Mouse (Mus musculus) heart, embryonic 13.5 days (tissue): ENCODE measurements around the gene 6430548M08Rik. TPM values are rescaled to one million over a fixed set of nuclear protein-coding genes. Genes with fewer than 3 reads are reported as not detected.

ENCODE experiments used
- ATAC-seq: fragments of 200-750 bp; cut with Nextera tagmentation; 2 replicates; pipeline ENCODE4 v1.8.0; 2017; ENCODE audit warnings: moderate TSS enrichment; ENCODE audit not compliant: insufficient number of reproducible peaks, low FRiP score, low TSS enrichment; ENCODE audit errors: extremely low read depth
- H3K27ac ChIP-seq: fragments of 300-500 bp; sonication (generic); replicated peaks from 2 replicates; pipeline ENCODE4 v1.5.1; 2015; ENCODE audit warnings: moderate library complexity, mild to moderate bottlenecking, inconsistent platforms
- H3K27me3 ChIP-seq: fragments of 300-500 bp; sonication (generic); replicated peaks from 2 replicates; pipeline ENCODE4 v1.6.1; 2015; ENCODE audit warnings: mild to moderate bottlenecking, inconsistent platforms
- H3K36me3 ChIP-seq: fragments of 300-500 bp; sonication (generic); 2 replicates; pipeline ENCODE4 v1.6.1; 2015; ENCODE audit warnings: mild to moderate bottlenecking, inconsistent platforms
- H3K4me1 ChIP-seq: fragments of 300-500 bp; sonication (generic); 2 replicates; pipeline ENCODE4 v1.6.1; 2015; ENCODE audit warnings: inconsistent platforms
- H3K4me2 ChIP-seq: fragments of 300-500 bp; sonication (generic); 2 replicates; pipeline ENCODE4 v1.6.1; 2015; ENCODE audit warnings: inconsistent platforms, mild to moderate bottlenecking, moderate library complexity
- H3K4me3 ChIP-seq: fragments of 300-500 bp; sonication (generic); 2 replicates; pipeline ENCODE4 v1.5.1; 2015; ENCODE audit warnings: moderate library complexity, mild to moderate bottlenecking, inconsistent platforms
- H3K9ac ChIP-seq: fragments of 300-500 bp; sonication (generic); 2 replicates; pipeline ENCODE4 v1.6.1; 2015; ENCODE audit warnings: inconsistent platforms, mild to moderate bottlenecking, moderate library complexity
- H3K9me3 ChIP-seq: fragments of 300-500 bp; sonication (generic); 2 replicates; pipeline ENCODE4 v1.6.1; 2016; ENCODE audit warnings: inconsistent platforms
- WGBS: fragments of 180-500 bp; shearing (Covaris S2); methylation state at CpG from one replicate; pipeline ENCODE4 v1.1.7; 2015; ENCODE audit warnings: mixed read lengths; 5-methylcytosine and 5-hydroxymethylcytosine counted together
- polyA plus RNA-seq: library from polyadenylated mRNA; unstranded; fragments of >200 nt; fragmentation: Nextera tagmentation; extraction: Ambion mirVana; gene quantifications from 2 replicates; pipeline ENCODE4 v1.2.1, GENCODE M21; 2015

Gene 6430548M08Rik
- polyA plus RNA-seq, 1 experiment from 2014 or later, result 10.6 TPM

GRCm38 (mm10) chr8:120202546-120202945 is 88.6 kb downstream of the 6430548M08Rik start:
- H3K36me3 ChIP-seq, result no peaks in the 10 kb centered on the region
- no peak; the same call in 1 of the 2 replicates for ATAC-seq
- H3K9ac ChIP-seq, result no peak overlapping the region
- no peak overlapping the region for H3K4me3 ChIP-seq
- H3K27me3 ChIP-seq, result peaks cover 5% of the 10 kb centered on the region; the same call in 1 of the 2 replicates
- 23% methylated on average over 3 of the region's 3 CpGs for WGBS
- H3K4me2 ChIP-seq, result no peak overlapping the region
- H3K4me1 ChIP-seq, result peaks cover 22% of the 10 kb centered on the region
- H3K27ac ChIP-seq, result no peak overlapping the region
- H3K9me3 ChIP-seq, result peaks cover 6% of the 10 kb centered on the region

- no peak overlapping the region for H3K27ac ChIP-seq
- 61% methylated on average over 7 of the region's 7 CpGs for WGBS
Measured at GRCm38 (mm10) chr8:120204736-120205360, 90.9 kb downstream of the 6430548M08Rik start.

GRCm38 (mm10) chr8:120205916-120206315 is 92.0 kb downstream of the 6430548M08Rik start:
- Histone ChIP-seq H3K4me1 (peaks cover 32% of the 10 kb centered on the region), H3K27ac (no peak overlapping the region), H3K36me3 (no peaks in the 10 kb centered on the region), H3K27me3 (peaks cover 8% of the 10 kb centered on the region; the same call in 1 of the 2 replicates), H3K9ac (no peak overlapping the region), H3K4me3 (no peak overlapping the region), H3K9me3 (no peaks in the 10 kb centered on the region), H3K4me2 (no peak overlapping the region)
- 77% methylated on average over 9 of the region's 9 CpGs for WGBS
- ATAC-seq, result no peak

More at GRCm38 (mm10) chr8:120204736-120205360, 90.9 kb downstream of the 6430548M08Rik start:
- H3K4me2 ChIP-seq, result no peak overlapping the region
- no peak for ATAC-seq
- peaks cover 8% of the 10 kb centered on the region; the same call in 1 of the 2 replicates for H3K27me3 ChIP-seq
- no peak overlapping the region for H3K4me3 ChIP-seq
- H3K36me3 ChIP-seq, result no peaks in the 10 kb centered on the region
- no peak overlapping the region for H3K9ac ChIP-seq
- H3K4me1 ChIP-seq, result peaks cover 22% of the 10 kb centered on the region
- H3K9me3 ChIP-seq, result peaks cover 3% of the 10 kb centered on the region

- peaks cover 8% of the 10 kb centered on the region; the same call in 1 of the 2 replicates for H3K27me3 ChIP-seq
- no peak overlapping the region for H3K4me3 ChIP-seq
- H3K4me1 ChIP-seq, result peaks cover 37% of the 10 kb centered on the region
- WGBS, result 85% methylated on average over 8 of the region's 8 CpGs
- H3K4me2 ChIP-seq, result no peak overlapping the region
- no peaks in the 10 kb centered on the region for H3K36me3 ChIP-seq
- H3K27ac ChIP-seq, result no peak overlapping the region
- no peak for ATAC-seq
- no peak overlapping the region for H3K9ac ChIP-seq
- no peaks in the 10 kb centered on the region for H3K9me3 ChIP-seq
Measured at GRCm38 (mm10) chr8:120207364-120207763, 93.4 kb downstream of the 6430548M08Rik start.

- Histone ChIP-seq H3K36me3 (no peaks in the 10 kb centered on the region), H3K9me3 (no peaks in the 10 kb centered on the region), H3K4me3 (no peak overlapping the region), H3K27ac (no peak overlapping the region), H3K9ac (no peak overlapping the region), H3K4me2 (no peak overlapping the region), H3K4me1 (peaks cover 30% of the 10 kb centered on the region), H3K27me3 (peaks cover 8% of the 10 kb centered on the region; the same call in 1 of the 2 replicates)
- WGBS, result 67% methylated on average over 11 of the region's 11 CpGs
- ATAC-seq, result no peak
Measured at GRCm38 (mm10) chr8:120208113-120208512, 94.2 kb downstream of the 6430548M08Rik start.

GRCm38 (mm10) chr8:120211345-120211744 is 97.4 kb downstream of the 6430548M08Rik start:
- Histone ChIP-seq H3K4me3 (no peak overlapping the region), H3K36me3 (no peaks in the 10 kb centered on the region), H3K9ac (0 out of 2 replicates have a peak overlapping the region, but pooled peaks have one; percentile 11), H3K27ac (no peak overlapping the region), H3K4me1 (peaks cover 44% of the 10 kb centered on the region), H3K4me2 (no peak overlapping the region), H3K9me3 (no peaks in the 10 kb centered on the region), H3K27me3 (0 out of 2 replicates have a peak, but pooled peaks cover 3% of the 10 kb centered on the region)
- no peak for ATAC-seq
- WGBS, result 10% methylated on average over 3 of the region's 4 CpGs

GRCm38 (mm10) chr8:120212596-120212995 is 98.6 kb downstream of the 6430548M08Rik start:
- Histone ChIP-seq H3K9me3 (no peaks in the 10 kb centered on the region), H3K4me1 (peaks cover 57% of the 10 kb centered on the region), H3K27ac (no peak overlapping the region), H3K4me2 (no peak overlapping the region), H3K27me3 (0 out of 2 replicates have a peak, but pooled peaks cover 3% of the 10 kb centered on the region), H3K36me3 (no peaks in the 10 kb centered on the region), H3K9ac (no peak overlapping the region), H3K4me3 (no peak overlapping the region)
- ATAC-seq, result no peak
- 90% methylated on average over 7 of the region's 7 CpGs for WGBS

GRCm38 (mm10) chr8:120213229-120213628 is 99.3 kb downstream of the 6430548M08Rik start:
- Histone ChIP-seq H3K9me3 (no peaks in the 10 kb centered on the region), H3K27me3 (no peaks in the 10 kb centered on the region), H3K4me3 (no peak overlapping the region), H3K9ac (no peak overlapping the region), H3K4me2 (no peak overlapping the region), H3K4me1 (peaks cover 61% of the 10 kb centered on the region), H3K36me3 (no peaks in the 10 kb centered on the region), H3K27ac (no peak overlapping the region)
- ATAC-seq, result no peak
- 89% methylated on average over 3 of the region's 3 CpGs for WGBS

- Histone ChIP-seq H3K9me3 (no peaks in the 10 kb centered on the region), H3K27ac (0 out of 2 replicates have a peak overlapping the region, but pooled peaks have one; percentile 20), H3K27me3 (no peaks in the 10 kb centered on the region), H3K9ac (no peak overlapping the region), H3K4me1 (peaks cover 61% of the 10 kb centered on the region), H3K4me3 (no peak overlapping the region), H3K4me2 (no peak overlapping the region), H3K36me3 (no peaks in the 10 kb centered on the region)
- 51% methylated on average over 5 of the region's 5 CpGs for WGBS
- no peak for ATAC-seq
Measured at GRCm38 (mm10) chr8:120213939-120214338, 100.0 kb downstream of the 6430548M08Rik start.

Other genes starting within 250 kb of the 6430548M08Rik start
- 90.5 and 101 TPM in 2 replicates for gene Usp10, start 203.8 kb upstream of the 6430548M08Rik start, polyA plus RNA-seq
- 1.8 TPM in 1 of 2 replicates, not detected in the other for gene Gm20388, start 203.3 kb upstream of the 6430548M08Rik start, polyA plus RNA-seq
- gene Crispld2, start 121.7 kb upstream of the 6430548M08Rik start, polyA plus RNA-seq, result 3.9 and 4.1 TPM in 2 replicates
- 29.2 and 31.0 TPM in 2 replicates for gene Zdhhc7, start 12.7 kb upstream of the 6430548M08Rik start, polyA plus RNA-seq
- not detected in 2 replicates for gene Fam92b, start 63.3 kb downstream of the 6430548M08Rik start, polyA plus RNA-seq
- gene Gse1, start 114.3 kb downstream of the 6430548M08Rik start, polyA plus RNA-seq, result 8.5 and 8.6 TPM in 2 replicates